Mouse (Mus musculus): ENCODE measurements around the gene G6pc.

DNA sequence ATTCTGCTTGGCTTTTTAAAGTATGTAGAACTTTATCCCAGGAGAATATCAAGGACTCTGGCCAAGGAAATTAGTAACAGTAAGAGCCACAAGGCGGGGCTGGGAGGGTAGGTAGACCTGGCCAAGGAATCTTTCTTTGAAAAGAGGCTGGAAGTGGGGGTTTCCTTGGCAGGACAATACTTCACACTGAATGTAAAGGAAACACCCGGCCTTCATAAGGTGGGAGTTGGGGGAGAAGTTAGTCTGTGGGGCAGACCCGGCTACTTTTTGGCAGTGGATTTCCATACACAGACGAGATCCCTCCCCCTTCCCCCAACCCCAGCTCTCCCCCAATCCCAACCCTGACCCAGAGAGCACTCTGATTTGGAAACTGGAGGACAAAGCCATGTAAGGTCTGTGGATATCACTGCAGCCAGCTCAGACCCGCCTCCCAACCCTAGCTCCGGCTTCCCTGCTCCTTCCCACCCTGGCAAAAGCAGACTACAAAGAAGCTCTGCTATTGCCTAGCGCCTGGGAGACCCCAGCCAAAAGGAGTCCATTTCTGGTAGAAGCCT, 36.9 kb upstream of the G6pc start, which contains the start of gene Aoc3:
- peak; percentile 42 for TF ChIP-seq CTCF (IDR thresholded peaks at IDR 0.05)
- peak; percentile 58; the same call in 1 of the 2 replicates for TF ChIP-seq POLR2A (IDR thresholded peaks at IDR 0.05; ENCODE audit: insufficient read depth, low read depth, low read length)
- 0 out of 2 replicates have a peak, but pooled peaks have one; percentile 34 for TF ChIP-seq EP300 (IDR thresholded peaks at IDR 0.05; ENCODE audit: insufficient read depth, low read depth, low read length)

Data from heart, adult 2 months (tissue).